Mouse (Mus musculus) cortical plate, adult 2 months (tissue): Measurements from ENCODE around the gene Dync1h1. TPM values are rescaled to one million over a fixed set of nuclear protein-coding genes. Genes with fewer than 3 reads are reported as not detected.

ENCODE experiments used
- H3K27ac ChIP-seq: fragments of 200-500 bp; 2 replicates; pipeline ENCODE4 v1.5.1; 2012; ENCODE audit warnings: low read length, control low read depth, inconsistent platforms; ENCODE audit not compliant: insufficient read depth
- H3K4me1 ChIP-seq: fragments of 200-500 bp; 2 replicates; pipeline ENCODE4 v1.6.1; 2011; ENCODE audit warnings: low read length; ENCODE audit not compliant: control insufficient read depth, insufficient read depth
- H3K4me3 ChIP-seq: fragments of 200-500 bp; 2 replicates; pipeline ENCODE4 v1.5.1; 2011; ENCODE audit warnings: mild to moderate bottlenecking, low read length, control low read depth; ENCODE audit not compliant: insufficient read depth
- CTCF ChIP-seq: fragments of 200-500 bp; IDR thresholded peaks from 2 replicates; pipeline ENCODE4 v1.5.1; 2011; ENCODE audit warnings: mild to moderate bottlenecking, control low read depth, low read length; ENCODE audit not compliant: insufficient read depth; ENCODE audit errors: extremely low read depth
- POLR2A ChIP-seq: fragments of 200-500 bp; IDR thresholded peaks from 2 replicates; pipeline ENCODE4 v1.6.1; 2011; ENCODE audit warnings: mild to moderate bottlenecking, low read length, control low read depth; ENCODE audit not compliant: insufficient read depth; ENCODE audit errors: extremely low read depth
- polyA plus RNA-seq: library from polyadenylated mRNA; depleted of rRNA; stranded (reverse); fragments of >200 nt; gene quantifications from 2 replicates; pipeline ENCODE4 v1.2.3, GENCODE M21; 2012

The Dync1h1 gene
- polyA plus RNA-seq, 1 experiment, result 279 TPM

DNA sequence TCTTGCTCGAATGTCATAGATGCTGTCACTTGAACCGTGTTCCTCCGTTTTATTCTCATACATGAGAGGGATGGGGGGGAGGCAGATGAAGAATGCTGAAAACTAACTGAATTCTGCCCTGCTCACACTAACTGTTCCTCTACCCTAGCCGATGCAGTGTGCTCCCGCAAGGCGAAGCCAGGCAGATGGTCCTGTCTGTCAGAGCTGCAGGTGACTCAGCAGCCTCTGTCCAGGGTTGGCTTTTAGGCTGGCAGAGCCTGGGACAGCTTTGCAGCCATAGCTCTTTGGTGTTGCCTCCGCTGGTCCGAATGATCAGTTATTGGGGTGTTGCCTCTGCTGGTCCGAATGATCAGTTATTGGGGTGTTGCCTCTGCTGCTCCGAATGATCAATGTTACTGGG lies 30.2 kb upstream of the Dync1h1 start:
- TF ChIP-seq CTCF (no peak), POLR2A (no peak)
- Histone ChIP-seq H3K4me3 (no peak overlapping the region), H3K4me1 (peaks cover 3% of the 10 kb centered on the region)

DNA sequence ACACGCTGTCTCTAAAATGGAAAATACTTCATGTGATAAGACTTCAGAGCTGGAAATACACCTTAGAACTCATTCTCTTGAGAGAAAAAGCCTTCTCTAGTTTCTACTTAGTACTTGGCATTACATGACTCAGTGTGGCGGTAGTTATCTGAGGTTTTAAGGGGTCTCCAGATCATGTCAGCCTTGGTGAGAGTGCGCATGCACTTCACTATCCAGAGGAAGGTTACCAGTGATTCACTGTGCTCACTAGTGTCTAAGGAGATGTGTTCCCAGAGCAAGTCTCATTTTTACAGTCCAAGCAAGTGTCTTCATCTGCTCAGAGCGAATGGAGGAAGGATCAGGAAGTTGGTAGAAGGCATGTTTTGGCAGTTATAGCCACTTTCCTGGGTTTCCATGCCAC lies 28.9 kb upstream of the Dync1h1 start:
- no peak overlapping the region for H3K27ac ChIP-seq
- no peaks in the 10 kb centered on the region; the same call in 1 of the 2 replicates for H3K4me1 ChIP-seq
- TF ChIP-seq POLR2A (no peak), CTCF (no peak)
- no peak overlapping the region for H3K4me3 ChIP-seq

More for the DNA sequence above, 30.2 kb upstream of the Dync1h1 start:
- H3K27ac ChIP-seq, result no peak overlapping the region

- Histone ChIP-seq H3K4me1 (peaks cover 2% of the 10 kb centered on the region; the same call in 1 of the 2 replicates), H3K4me3 (no peak overlapping the region), H3K27ac (no peak overlapping the region)
- TF ChIP-seq POLR2A (no peak), CTCF (no peak)
Measured at GRCm38 (mm10) chr12:110573635-110574034, 27.6 kb upstream of the Dync1h1 start.

- Histone ChIP-seq H3K4me1 (peaks cover 2% of the 10 kb centered on the region; the same call in 1 of the 2 replicates), H3K27ac (no peak overlapping the region), H3K4me3 (no peak overlapping the region)
- TF ChIP-seq POLR2A (no peak), CTCF (no peak)
Measured at GRCm38 (mm10) chr12:110575926-110576325, 25.3 kb upstream of the Dync1h1 start.

- TF ChIP-seq CTCF (no peak), POLR2A (no peak)
- H3K4me3 ChIP-seq, result no peak overlapping the region
- H3K4me1 ChIP-seq, result 0 out of 2 replicates have a peak, but pooled peaks cover 2% of the 10 kb centered on the region
- H3K27ac ChIP-seq, result no peak overlapping the region
Measured at GRCm38 (mm10) chr12:110578333-110578732, 22.9 kb upstream of the Dync1h1 start.

- TF ChIP-seq POLR2A (no peak), CTCF (no peak)
- Histone ChIP-seq H3K27ac (no peak overlapping the region), H3K4me3 (no peak overlapping the region), H3K4me1 (peaks cover 2% of the 10 kb centered on the region; the same call in 1 of the 2 replicates)
Measured at GRCm38 (mm10) chr12:110588622-110589021, 12.6 kb upstream of the Dync1h1 start.

- H3K4me3 ChIP-seq, result peak overlapping the region; percentile 90
- H3K27ac ChIP-seq, result peak overlapping the region; percentile 68
- H3K4me1 ChIP-seq, result peaks cover 2% of the 10 kb centered on the region; the same call in 1 of the 2 replicates
- TF ChIP-seq CTCF (no peak), POLR2A (no peak)
Measured at GRCm38 (mm10) chr12:110590804-110591259, 10.4 kb upstream of the Dync1h1 start.

- TF ChIP-seq POLR2A (peak; percentile 92), CTCF (no peak)
Measured at GRCm38 (mm10) chr12:110591260-110591883, 9.9 kb upstream of the Dync1h1 start.

GRCm38 (mm10) chr12:110598527-110598926 lies 2.7 kb upstream of the Dync1h1 start:
- peak; percentile 71 for TF ChIP-seq CTCF
- TF ChIP-seq POLR2A, result no peak
- Histone ChIP-seq H3K4me3 (no peak overlapping the region), H3K27ac (no peak overlapping the region), H3K4me1 (peaks cover under 1% of the 10 kb centered on the region; the same call in 1 of the 2 replicates)

More at GRCm38 (mm10) chr12:110591260-110591883, 9.9 kb upstream of the Dync1h1 start:
- Histone ChIP-seq H3K27ac (peak overlapping the region; percentile 68), H3K4me3 (peak overlapping the region; percentile 90), H3K4me1 (peaks cover 2% of the 10 kb centered on the region; the same call in 1 of the 2 replicates)

GRCm38 (mm10) chr12:110599791-110600190 lies 1.5 kb upstream of the Dync1h1 start:
- Histone ChIP-seq H3K4me1 (peaks cover 5% of the 10 kb centered on the region; the same call in 1 of the 2 replicates), H3K4me3 (peak overlapping the region; percentile 99), H3K27ac (peak overlapping the region; percentile 49)
- TF ChIP-seq POLR2A (no peak), CTCF (no peak)

DNA sequence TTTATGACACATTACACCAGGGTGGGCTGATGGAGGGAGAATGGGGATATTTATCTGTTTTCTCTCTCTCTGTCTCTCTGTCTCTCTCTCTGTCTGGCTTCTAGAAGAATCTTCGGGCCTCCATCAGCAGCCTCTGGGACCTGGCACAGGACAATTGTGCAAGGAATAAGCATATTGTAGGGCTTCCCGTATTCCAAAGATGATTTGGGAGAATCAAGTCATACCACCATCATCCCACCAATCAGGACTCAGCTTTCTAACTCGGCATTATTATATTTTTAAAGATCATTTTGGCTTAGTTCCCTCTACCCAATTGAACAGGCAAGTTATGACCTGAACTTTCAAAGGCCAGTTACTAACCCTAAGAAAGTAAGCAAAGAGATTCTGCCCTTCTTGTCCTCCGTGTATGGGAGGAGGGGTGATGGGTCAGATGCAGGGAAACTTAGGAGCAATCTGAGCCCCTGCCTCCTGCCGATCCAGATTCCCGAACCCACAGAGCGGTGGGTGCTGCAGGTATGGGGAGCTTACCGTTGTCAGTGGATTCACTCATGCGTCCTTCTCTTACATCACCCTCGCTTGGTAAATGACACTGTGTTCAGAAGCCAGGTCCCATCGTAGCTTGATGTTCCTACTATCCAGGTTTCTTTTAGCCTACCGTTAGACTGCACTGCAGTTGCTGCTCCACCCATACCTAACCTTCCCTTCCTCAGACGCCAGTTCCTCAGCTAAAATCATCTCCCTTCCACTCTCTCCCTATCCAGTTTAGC lies 844 bp upstream of the Dync1h1 start:
- Histone ChIP-seq H3K27ac (peak overlapping the region; percentile 49), H3K4me3 (peak overlapping the region; percentile 99), H3K4me1 (peaks cover 5% of the 10 kb centered on the region; the same call in 1 of the 2 replicates)
- peak; percentile 46 for TF ChIP-seq POLR2A
- TF ChIP-seq CTCF, result no peak
